ENCODE assay signal across 8 mouse cellular contexts in genomic region chr2:106692405-106692782, GRCm38 (mm10). TPM values are rescaled to one million over a fixed set of nuclear protein-coding genes. Genes with fewer than 3 reads are reported as not detected.
DNase-seq lines count a peak whose midpoint lies in the region; ATAC-seq and TF ChIP-seq lines count a peak whose summit lies in the region.

No protein-coding gene starts in this region.

- no peak for DNase-seq in kidney, adult 2 months
- peak; percentile 10 for DNase-seq in heart, postnatal 4 days
- no peak for DNase-seq in ovary, adult 18-20 months (ENCODE audit: low spot score)
- DNase-seq in testis, postnatal 10 days (ENCODE audit: low spot score), result no peak
- DNase-seq in spleen, postnatal 14 days (ENCODE audit: low spot score in 2 of 2), result no peak

- no peak for TF ChIP-seq POLR2A in kidney, adult 2 months (IDR thresholded peaks at IDR 0.05; ENCODE audit: low read depth, low read length)

- peak overlapping the region; percentile 98 for H3K4me2 ChIP-seq in kidney, embryonic 15.5 days
- H3K4me2 ChIP-seq in midbrain, embryonic 12.5 days (replicated peaks), result peak overlapping the region; percentile 79

- no peak for TF ChIP-seq CTCF in kidney, adult 2 months (conservative IDR thresholded peaks at IDR 0.05; ENCODE audit: insufficient read depth, insufficient read length, low read depth, low read length)

- WGBS in kidney, embryonic 15.5 days, result 4% methylated on average over 14 of the region's 14 CpGs
- WGBS in kidney, adult 2 months, result 30% methylated on average over 14 of the region's 14 CpGs
- 1% methylated on average over 14 of the region's 14 CpGs for WGBS in midbrain, embryonic 12.5 days

- no peak for ATAC-seq in kidney, embryonic 15.5 days (replicated peaks; ENCODE audit: low FRiP score)
- no peak for ATAC-seq in midbrain, embryonic 12.5 days (ENCODE audit: low FRiP score, low read depth)

- peak overlapping the region; percentile 90; the same call in 1 of the 2 replicates for H3K27ac ChIP-seq in kidney, embryonic 15.5 days
- no peak overlapping the region for H3K27ac ChIP-seq in kidney, adult 2 months (ENCODE audit: insufficient read depth, low read depth, low read length)
- H3K27ac ChIP-seq in brown adipose tissue, adult 24 weeks (replicated peaks; ENCODE audit: low read depth, low read length), result no peak overlapping the region
- peak overlapping the region; percentile 99 for H3K27ac ChIP-seq in midbrain, embryonic 12.5 days (replicated peaks)

- H3K9ac ChIP-seq in kidney, embryonic 15.5 days, result no peak overlapping the region
- peak overlapping the region; percentile 86; the same call in 1 of the 2 replicates for H3K9ac ChIP-seq in midbrain, embryonic 12.5 days (replicated peaks)

- no peaks in the 10 kb centered on the region for H3K36me3 ChIP-seq in kidney, embryonic 15.5 days
- H3K36me3 ChIP-seq in kidney, adult 2 months (ENCODE audit: control insufficient read depth, insufficient read depth, low read length), result no peaks in the 10 kb centered on the region
- no peaks in the 10 kb centered on the region for H3K36me3 ChIP-seq in midbrain, embryonic 12.5 days

- H3K27me3 ChIP-seq in kidney, embryonic 15.5 days, result peaks cover 42% of the 10 kb centered on the region
- H3K27me3 ChIP-seq in kidney, adult 2 months (replicated peaks; ENCODE audit: control insufficient read depth, insufficient read depth, low read length), result peaks cover 5% of the 10 kb centered on the region
- H3K27me3 ChIP-seq in midbrain, embryonic 12.5 days, result 0 out of 2 replicates have a peak, but pooled peaks cover 4% of the 10 kb centered on the region

- peaks cover 38% of the 10 kb centered on the region for H3K4me1 ChIP-seq in kidney, embryonic 15.5 days
- H3K4me1 ChIP-seq in kidney, adult 2 months (ENCODE audit: control insufficient read depth, insufficient read depth, low read length), result no peaks in the 10 kb centered on the region; the same call in 1 of the 2 replicates
- no peaks in the 10 kb centered on the region; the same call in 1 of the 2 replicates for H3K4me1 ChIP-seq in brown adipose tissue, adult 24 weeks (ENCODE audit: control insufficient read depth, insufficient read depth, insufficient read length, low read length)
- peaks cover 33% of the 10 kb centered on the region for H3K4me1 ChIP-seq in midbrain, embryonic 12.5 days

- no peaks in the 10 kb centered on the region for H3K9me3 ChIP-seq in kidney, embryonic 15.5 days (replicated peaks)
- H3K9me3 ChIP-seq in midbrain, embryonic 12.5 days, result no peaks in the 10 kb centered on the region

- peak overlapping the region; percentile 76 for H3K4me3 ChIP-seq in kidney, embryonic 15.5 days (replicated peaks)
- H3K4me3 ChIP-seq in kidney, adult 2 months (ENCODE audit: insufficient read depth, low read depth, low read length), result no peak overlapping the region
- H3K4me3 ChIP-seq in brown adipose tissue, adult 24 weeks (ENCODE audit: insufficient read depth, low read depth, low read length), result peak overlapping the region; percentile 72; the same call in 1 of the 2 replicates
- peak overlapping the region; percentile 69 for H3K4me3 ChIP-seq in midbrain, embryonic 12.5 days

RNA-seq across cellular contexts. Expression of gene Mpped2, which starts 0.7 kb away (rescaled TPM):
- polyA plus RNA-seq in kidney, embryonic 15.5 days (2015; fragmentation: Nextera tagmentation; extraction: Ambion mirVana), result 29.5 and 30.0 TPM in 2 replicates
- polyA plus RNA-seq in kidney, adult 2 months (2012; rRNA removed), result 3.4 and 4.1 TPM in 2 replicates
- polyA plus RNA-seq in brown adipose tissue, adult 24 weeks (2012; ENCODE audit: insufficient read depth, insufficient read length, missing spikeins), result 2.7 and 3.0 TPM in 2 replicates
- 10 to 100 TPM; 24.9 to 27.7 TPM for total RNA-seq in heart, postnatal 4 days (2021)
- 95.4 and 112 TPM in 2 replicates for polyA plus RNA-seq in midbrain, embryonic 12.5 days (2016; fragmentation: Nextera tagmentation; extraction: Ambion mirVana)

Comparison
In these comparisons a context has a peak if more than half of its experiments do, and no peak if none do; other contexts are left out.
1. H3K27ac ChIP-seq: peak in kidney, embryonic 15.5 days (single experiment) and midbrain, embryonic 12.5 days (single experiment); none in kidney, adult 2 months (single experiment) and brown adipose tissue, adult 24 weeks (single experiment).